Mouse (Mus musculus) frontal cortex, adult (tissue): ENCODE results near the gene Dtd1.

Experiments
- ATAC-seq: cut with Nextera tagmentation; 2 replicates; pipeline ENCODE4 v1.9.2; 2017; ENCODE audit warnings: mild to moderate bottlenecking, moderate library complexity, mixed read lengths; ENCODE audit not compliant: low TSS enrichment

Gene Dtd1

GRCm38 (mm10) chr2:144640101-144640500 lies 40.4 kb downstream of the Dtd1 start:
- no peak for ATAC-seq

- no peak for ATAC-seq
Observed at GRCm38 (mm10) chr2:144641991-144642390, 42.3 kb downstream of the Dtd1 start.

GRCm38 (mm10) chr2:144646360-144646759 lies 46.7 kb downstream of the Dtd1 start:
- no peak for ATAC-seq

- ATAC-seq, result no peak
Observed at GRCm38 (mm10) chr2:144647151-144647550, 47.5 kb downstream of the Dtd1 start.

GRCm38 (mm10) chr2:144649960-144650359 lies 50.3 kb downstream of the Dtd1 start:
- no peak for ATAC-seq

- no peak for ATAC-seq
Observed at GRCm38 (mm10) chr2:144652841-144653240, 53.1 kb downstream of the Dtd1 start.

GRCm38 (mm10) chr2:144655307-144655706 lies 55.6 kb downstream of the Dtd1 start:
- peak; percentile 96 for ATAC-seq

- ATAC-seq, result no peak
Observed at GRCm38 (mm10) chr2:144668507-144668906, 68.8 kb downstream of the Dtd1 start.

- no peak for ATAC-seq
Observed at GRCm38 (mm10) chr2:144670289-144670930, 70.7 kb downstream of the Dtd1 start.

- ATAC-seq, result no peak
Observed at GRCm38 (mm10) chr2:144672397-144672796, 72.7 kb downstream of the Dtd1 start.

GRCm38 (mm10) chr2:144676546-144677228 lies 77.0 kb downstream of the Dtd1 start:
- ATAC-seq, result peak; percentile 74

- no peak for ATAC-seq
Observed at GRCm38 (mm10) chr2:144677229-144677571, 77.5 kb downstream of the Dtd1 start.

- no peak for ATAC-seq
Observed at GRCm38 (mm10) chr2:144678779-144679178, 79.1 kb downstream of the Dtd1 start.

- no peak for ATAC-seq
Observed at GRCm38 (mm10) chr2:144679394-144679793, 79.7 kb downstream of the Dtd1 start.

- no peak for ATAC-seq
Observed at GRCm38 (mm10) chr2:144692219-144692732, 92.6 kb downstream of the Dtd1 start.

- ATAC-seq, result no peak
Observed at GRCm38 (mm10) chr2:144692777-144693176, 93.1 kb downstream of the Dtd1 start.

- no peak for ATAC-seq
Observed at GRCm38 (mm10) chr2:144694923-144695322, 95.2 kb downstream of the Dtd1 start.

GRCm38 (mm10) chr2:144698046-144698445 lies 98.3 kb downstream of the Dtd1 start:
- ATAC-seq, result peak; percentile 55; the same call in 1 of the 2 replicates

GRCm38 (mm10) chr2:144700608-144701007 lies 100.9 kb downstream of the Dtd1 start:
- no peak for ATAC-seq

GRCm38 (mm10) chr2:144701415-144702149 lies 101.9 kb downstream of the Dtd1 start:
- no peak for ATAC-seq

- ATAC-seq, result no peak
Observed at GRCm38 (mm10) chr2:144709285-144709684, 109.6 kb downstream of the Dtd1 start.

GRCm38 (mm10) chr2:144709704-144710103 lies 110.0 kb downstream of the Dtd1 start:
- ATAC-seq, result no peak

- ATAC-seq, result no peak
Observed at GRCm38 (mm10) chr2:144714596-144714995, 114.9 kb downstream of the Dtd1 start.
